Mouse (Mus musculus): ENCODE results near the gene Sez6. TPM values are rescaled to one million over a fixed set of nuclear protein-coding genes. Genes with fewer than 3 reads are reported as not detected.

Gene Sez6
- 0.02 TPM in 1 of 2 replicates, not detected in the other for polyA plus RNA-seq (2012; rRNA removed)

DNA sequence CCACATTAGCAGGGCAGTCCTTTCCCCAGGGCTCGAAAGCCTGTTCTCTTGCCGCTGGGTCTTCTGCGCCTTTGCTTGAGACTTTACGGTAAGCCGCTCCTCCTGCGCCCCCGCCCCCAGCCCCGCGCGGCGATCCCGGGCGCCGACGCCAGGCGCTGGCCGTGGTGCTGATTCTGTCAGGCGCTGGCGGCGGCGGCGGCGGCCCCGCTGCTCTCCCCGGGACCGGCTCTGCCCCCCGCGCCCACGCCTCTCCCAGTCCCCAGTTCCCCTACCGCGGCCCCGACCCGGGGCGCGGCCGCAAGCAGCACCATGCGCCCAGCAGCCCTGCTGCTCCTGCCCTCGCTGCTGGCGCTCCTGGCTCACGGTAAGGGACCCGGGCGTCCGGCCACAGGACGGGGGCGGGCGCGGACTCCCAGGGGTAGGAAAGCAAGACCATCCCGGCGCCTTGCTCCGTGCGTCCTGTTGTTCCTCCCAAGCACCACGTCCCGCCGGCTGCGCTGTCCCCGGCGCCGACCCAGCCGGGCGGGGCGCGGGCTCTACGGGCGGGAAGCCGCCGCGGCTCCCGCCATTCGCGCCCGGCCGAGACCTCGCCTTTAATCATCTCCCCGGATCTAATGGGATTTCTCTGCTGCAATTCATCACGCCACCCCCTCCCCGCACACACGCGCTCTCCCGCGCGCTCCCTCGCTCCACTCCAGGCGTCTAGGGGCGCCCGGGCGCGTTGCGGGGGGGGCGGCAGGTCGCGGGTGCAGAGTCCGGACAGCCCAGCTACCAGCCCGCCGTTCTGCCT lies at the start of gene Sez6:
Sez6 (plus strand) TSS at position 50 of the 790 bp plus-strand sequence.
- H3K4me3 ChIP-seq (ENCODE audit: extremely low read depth, insufficient read depth, insufficient read length): no peak within 1 kb of the TSS
- peaks cover 11% of the 10 kb centered on the region for H3K27me3 ChIP-seq (ENCODE audit: control insufficient read depth, insufficient read depth, low read length)

DNA sequence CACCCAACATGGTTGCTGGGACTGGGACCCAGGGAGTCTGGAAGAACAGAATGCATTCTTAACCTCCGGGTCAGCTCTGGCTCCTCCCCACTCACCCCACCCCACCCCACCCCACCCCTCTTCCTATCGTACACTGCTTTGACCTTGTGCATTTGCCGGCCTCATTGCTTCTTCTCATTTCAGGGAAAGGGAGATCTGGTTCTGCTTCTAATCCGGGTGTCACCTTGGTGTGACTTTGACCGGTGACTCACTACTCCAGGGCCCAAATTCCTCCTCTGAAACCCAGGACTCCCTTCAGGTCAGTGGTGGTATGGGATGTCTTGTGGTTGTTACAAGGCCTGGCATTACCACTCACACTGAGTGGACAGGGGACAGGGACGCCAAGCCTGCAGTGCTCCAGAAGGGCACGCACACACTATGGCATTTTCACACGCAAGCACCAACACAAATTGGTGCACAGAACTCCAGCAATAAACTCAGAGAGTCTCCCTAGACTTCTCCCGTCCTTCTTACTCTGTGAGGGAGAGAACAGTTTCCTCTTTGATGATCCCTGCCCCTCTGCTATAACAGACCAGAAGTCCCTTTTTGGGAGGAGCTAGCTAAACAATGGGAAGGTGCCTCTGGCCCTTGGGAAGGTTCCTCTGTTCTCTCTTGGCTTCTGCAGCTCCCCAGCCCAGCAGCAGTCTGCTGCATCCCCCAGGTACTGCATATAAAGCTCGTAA lies 45.9 kb upstream of the Sez6 start:
- Histone ChIP-seq H3K4me3 (ENCODE audit: extremely low read depth, insufficient read depth, insufficient read length) (no peak overlapping the region), H3K27me3 (ENCODE audit: control insufficient read depth, insufficient read depth, low read length) (no peaks in the 10 kb centered on the region), H3K36me3 (ENCODE audit: control insufficient read depth, insufficient read depth, low read length) (no peaks in the 10 kb centered on the region), H3K4me1 (ENCODE audit: control insufficient read depth, insufficient read depth, insufficient read length) (peaks cover 12% of the 10 kb centered on the region), H3K27ac (ENCODE audit: insufficient read depth, low read length) (no peak overlapping the region)
- DNase-seq (ENCODE audit: low read depth in 1 of 2, low spot score in 2 of 2): no peak
- 81% methylated on average over 10 of the region's 10 CpGs for WGBS
- no peak for TF ChIP-seq CTCF (IDR thresholded peaks at IDR 0.05; ENCODE audit: extremely low read depth, insufficient read depth, insufficient read length, insufficient replicate concordance)
- no peak for TF ChIP-seq POLR2A (IDR thresholded peaks at IDR 0.05; ENCODE audit: low read depth, low read length)

More for the DNA sequence above, at the start of gene Sez6:
- Histone ChIP-seq H3K4me1 (ENCODE audit: control insufficient read depth, insufficient read depth, insufficient read length) (peaks cover 6% of the 10 kb centered on the region; the same call in 1 of the 2 replicates), H3K36me3 (ENCODE audit: control insufficient read depth, insufficient read depth, low read length) (no peaks in the 10 kb centered on the region), H3K27ac (ENCODE audit: insufficient read depth, low read length) (no peak within 1 kb of the TSS)
- peak; percentile 15 to 46 for DNase-seq (ENCODE audit: low read depth in 1 of 2, low spot score in 2 of 2)
- 2% methylated on average over 92 of the region's 94 CpGs for WGBS
- TF ChIP-seq CTCF (IDR thresholded peaks at IDR 0.05; ENCODE audit: extremely low read depth, insufficient read depth, insufficient read length, insufficient replicate concordance): no peak
- TF ChIP-seq POLR2A (IDR thresholded peaks at IDR 0.05; ENCODE audit: low read depth, low read length): no peak

DNA sequence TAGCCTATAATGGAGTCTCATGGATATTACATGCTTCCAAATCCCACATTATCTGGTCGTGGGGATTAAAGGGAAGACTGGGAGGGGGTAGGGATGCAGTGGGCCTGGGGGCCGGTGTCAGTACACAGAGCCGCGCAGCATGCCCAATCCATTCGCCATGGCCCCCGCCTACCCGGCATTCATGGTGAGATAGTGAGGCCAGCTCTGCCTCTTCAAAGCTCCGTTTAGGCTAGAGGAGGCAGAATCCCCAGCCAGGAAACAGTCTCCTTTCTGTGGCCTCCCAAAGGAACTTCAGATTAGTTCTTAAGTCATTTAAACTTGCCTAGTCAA lies 45.4 kb upstream of the Sez6 start:
- H3K36me3 ChIP-seq (ENCODE audit: control insufficient read depth, insufficient read depth, low read length): no peaks in the 10 kb centered on the region
- H3K27ac ChIP-seq (ENCODE audit: insufficient read depth, low read length): no peak overlapping the region
- no peak for DNase-seq (ENCODE audit: low read depth in 1 of 2, low spot score in 2 of 2)
- TF ChIP-seq CTCF (IDR thresholded peaks at IDR 0.05; ENCODE audit: extremely low read depth, insufficient read depth, insufficient read length, insufficient replicate concordance) (no peak), POLR2A (IDR thresholded peaks at IDR 0.05; ENCODE audit: low read depth, low read length) (no peak)
- 71% methylated on average over 8 of the region's 8 CpGs for WGBS
- H3K27me3 ChIP-seq (ENCODE audit: control insufficient read depth, insufficient read depth, low read length): no peaks in the 10 kb centered on the region
- H3K4me3 ChIP-seq (ENCODE audit: extremely low read depth, insufficient read depth, insufficient read length): no peak overlapping the region
- H3K4me1 ChIP-seq (ENCODE audit: control insufficient read depth, insufficient read depth, insufficient read length): peaks cover 12% of the 10 kb centered on the region

DNA sequence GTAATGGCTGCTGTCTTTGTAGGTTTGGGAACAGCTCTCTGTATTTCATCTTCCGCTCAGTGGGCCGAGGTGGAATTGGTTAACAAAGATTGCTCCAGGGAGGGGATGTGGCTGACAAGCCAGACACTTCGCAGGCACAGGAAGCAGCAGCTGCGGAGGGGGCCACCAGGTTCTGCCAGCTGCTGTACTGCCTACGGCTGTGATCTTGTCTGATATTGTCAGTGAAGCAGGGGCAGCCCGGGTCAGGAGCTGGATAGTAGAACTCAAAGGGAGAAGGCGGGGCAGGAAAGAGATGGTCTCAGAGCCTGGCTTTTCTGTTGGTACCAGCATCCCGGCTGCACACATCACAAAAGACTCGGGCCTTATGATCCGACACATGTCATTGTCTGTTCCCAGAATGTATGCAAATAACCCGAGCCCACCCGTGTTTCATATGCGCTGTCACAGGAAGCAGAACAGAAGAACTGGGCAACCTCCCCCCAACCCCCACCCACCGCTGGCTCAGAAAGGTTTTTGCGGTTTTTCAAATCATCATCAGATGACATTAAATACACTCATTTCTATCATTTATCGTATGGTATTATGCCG lies 43.1 kb upstream of the Sez6 start:
- no peaks in the 10 kb centered on the region for H3K27me3 ChIP-seq (ENCODE audit: control insufficient read depth, insufficient read depth, low read length)
- WGBS: 5% methylated on average over 17 of the region's 17 CpGs
- peak; percentile 29 to 57 for DNase-seq (ENCODE audit: low read depth in 1 of 2, low spot score in 2 of 2)
- TF ChIP-seq POLR2A (IDR thresholded peaks at IDR 0.05; ENCODE audit: low read depth, low read length) (no peak), CTCF (IDR thresholded peaks at IDR 0.05; ENCODE audit: extremely low read depth, insufficient read depth, insufficient read length, insufficient replicate concordance) (no peak)
- no peaks in the 10 kb centered on the region for H3K36me3 ChIP-seq (ENCODE audit: control insufficient read depth, insufficient read depth, low read length)
- peak overlapping the region; percentile 9 for H3K4me3 ChIP-seq (ENCODE audit: extremely low read depth, insufficient read depth, insufficient read length)
- peak overlapping the region; percentile 39 for H3K27ac ChIP-seq (ENCODE audit: insufficient read depth, low read length)
- H3K4me1 ChIP-seq (ENCODE audit: control insufficient read depth, insufficient read depth, insufficient read length): peaks cover 15% of the 10 kb centered on the region

DNA sequence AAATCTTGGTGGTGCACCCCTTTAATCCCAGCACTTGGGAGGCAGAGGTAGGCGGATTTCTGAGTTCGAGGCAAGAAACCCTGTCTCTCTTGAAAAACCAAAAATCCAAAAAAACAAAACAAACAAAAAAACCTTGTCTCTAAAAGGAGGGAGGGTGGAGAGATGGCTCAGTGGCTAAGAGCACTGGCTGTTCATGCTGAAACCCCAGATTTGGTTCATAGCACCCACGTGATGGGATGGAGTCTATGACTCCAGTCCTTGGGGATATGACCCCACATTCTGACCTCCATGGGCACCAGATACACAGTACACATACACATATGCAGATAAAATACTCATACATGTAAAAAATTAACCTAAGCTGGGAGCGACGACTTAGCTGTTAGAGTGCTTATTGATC lies 41.8 kb upstream of the Sez6 start:
- TF ChIP-seq CTCF (IDR thresholded peaks at IDR 0.05; ENCODE audit: extremely low read depth, insufficient read depth, insufficient read length, insufficient replicate concordance) (no peak), POLR2A (IDR thresholded peaks at IDR 0.05; ENCODE audit: low read depth, low read length) (no peak)
- Histone ChIP-seq H3K4me3 (ENCODE audit: extremely low read depth, insufficient read depth, insufficient read length) (no peak overlapping the region), H3K4me1 (ENCODE audit: control insufficient read depth, insufficient read depth, insufficient read length) (peaks cover 15% of the 10 kb centered on the region), H3K27me3 (ENCODE audit: control insufficient read depth, insufficient read depth, low read length) (no peaks in the 10 kb centered on the region), H3K27ac (ENCODE audit: insufficient read depth, low read length) (no peak overlapping the region), H3K36me3 (ENCODE audit: control insufficient read depth, insufficient read depth, low read length) (no peaks in the 10 kb centered on the region)
- WGBS: 55% methylated on average over 5 of the region's 5 CpGs
- peak in 1 of 2 experiments; percentile 22 for DNase-seq (ENCODE audit: low read depth in 1 of 2, low spot score in 2 of 2)

DNA sequence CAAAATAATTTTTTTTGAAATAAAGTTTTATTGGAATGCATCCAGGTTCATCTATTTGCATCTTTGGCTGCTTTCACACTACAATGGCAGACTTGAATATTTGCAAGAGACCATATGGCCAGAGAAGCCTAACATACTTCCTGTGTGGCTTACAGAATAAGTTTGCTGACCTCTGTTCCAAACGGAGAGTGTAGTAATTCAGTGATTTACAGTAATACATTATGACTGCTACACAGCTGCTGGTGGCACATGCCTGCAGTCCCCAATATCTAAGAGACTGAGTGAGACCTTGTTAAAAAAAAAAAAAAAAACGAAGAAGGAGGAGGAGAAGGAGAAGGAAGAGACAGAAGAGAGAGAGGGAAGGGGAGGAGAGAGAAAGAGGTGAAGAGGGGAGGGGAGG lies 41.1 kb upstream of the Sez6 start:
- no peaks in the 10 kb centered on the region for H3K27me3 ChIP-seq (ENCODE audit: control insufficient read depth, insufficient read depth, low read length)
- WGBS: 3% methylated on average over 2 of the region's 2 CpGs

More for the DNA sequence above, 41.1 kb upstream of the Sez6 start:
- TF ChIP-seq POLR2A (IDR thresholded peaks at IDR 0.05; ENCODE audit: low read depth, low read length): no peak
- no peak for TF ChIP-seq CTCF (IDR thresholded peaks at IDR 0.05; ENCODE audit: extremely low read depth, insufficient read depth, insufficient read length, insufficient replicate concordance)
- Histone ChIP-seq H3K4me1 (ENCODE audit: control insufficient read depth, insufficient read depth, insufficient read length) (peaks cover 15% of the 10 kb centered on the region), H3K4me3 (ENCODE audit: extremely low read depth, insufficient read depth, insufficient read length) (no peak overlapping the region), H3K36me3 (ENCODE audit: control insufficient read depth, insufficient read depth, low read length) (no peaks in the 10 kb centered on the region), H3K27ac (ENCODE audit: insufficient read depth, low read length) (no peak overlapping the region)
- DNase-seq (ENCODE audit: low read depth in 1 of 2, low spot score in 2 of 2): no peak
